Mouse (Mus musculus) urinary bladder, postnatal 25 days (tissue): ENCODE measurements around the gene Utp15.

Experiments used
- DNase-seq: peaks from one replicate; pipeline ENCODE4 v3.0.0; 2022; ENCODE audit warnings: low spot score

Utp15 gene

GRCm38 (mm10) chr13:98262636-98263457 is at the start of gene Utp15, which contains the start of gene Ankra2:
TSS of gene Utp15 (minus strand) at chr13:98263041.
TSS of gene Ankra2 (plus strand) at chr13:98263074.
- peak; percentile 98 for DNase-seq

- no peak for DNase-seq
These were observed 48.8 kb upstream of the Utp15 start for GRCm38 (mm10) chr13:98311597-98311996.

DNA sequence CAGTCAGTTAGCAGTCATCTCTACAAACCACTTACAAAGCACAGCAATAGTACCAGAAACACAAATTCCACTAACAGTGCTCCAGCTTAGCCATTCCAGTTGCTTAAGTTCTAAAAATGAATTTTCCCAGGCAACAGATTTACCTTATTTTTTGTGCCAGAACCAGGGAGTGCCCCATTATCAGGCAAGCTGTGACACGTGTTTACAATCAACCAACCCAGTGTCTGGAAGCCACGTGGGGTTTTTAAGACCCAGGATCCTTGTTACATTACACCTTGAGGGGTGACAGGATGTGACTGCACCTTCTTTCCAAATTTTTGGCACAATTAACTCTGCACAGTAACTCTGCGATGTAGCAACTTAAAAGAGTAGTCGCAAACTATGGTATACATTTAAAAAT is 45.9 kb upstream of the Utp15 start:
- DNase-seq = no peak

DNA sequence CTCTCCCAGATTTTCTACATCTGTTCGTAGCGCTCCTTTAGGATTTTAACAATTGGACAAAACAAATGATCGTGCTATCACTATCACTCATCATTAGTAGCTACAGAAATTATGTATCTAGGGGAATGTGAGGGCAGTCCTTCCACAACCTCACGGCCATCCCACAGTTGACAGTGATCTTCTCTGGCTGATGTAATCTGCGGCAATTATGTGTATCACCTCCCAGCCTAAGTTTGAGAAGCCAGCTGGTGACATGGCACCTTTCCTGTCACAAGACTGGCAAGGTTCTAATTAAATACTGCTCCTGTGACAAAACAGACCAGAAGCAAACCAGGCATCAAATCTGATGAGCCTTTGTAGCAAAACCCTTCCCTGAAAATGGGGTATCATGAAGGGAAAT is 45.2 kb upstream of the Utp15 start:
- no peak for DNase-seq

GRCm38 (mm10) chr13:98306852-98307475 is 44.1 kb upstream of the Utp15 start:
- no peak for DNase-seq

DNA sequence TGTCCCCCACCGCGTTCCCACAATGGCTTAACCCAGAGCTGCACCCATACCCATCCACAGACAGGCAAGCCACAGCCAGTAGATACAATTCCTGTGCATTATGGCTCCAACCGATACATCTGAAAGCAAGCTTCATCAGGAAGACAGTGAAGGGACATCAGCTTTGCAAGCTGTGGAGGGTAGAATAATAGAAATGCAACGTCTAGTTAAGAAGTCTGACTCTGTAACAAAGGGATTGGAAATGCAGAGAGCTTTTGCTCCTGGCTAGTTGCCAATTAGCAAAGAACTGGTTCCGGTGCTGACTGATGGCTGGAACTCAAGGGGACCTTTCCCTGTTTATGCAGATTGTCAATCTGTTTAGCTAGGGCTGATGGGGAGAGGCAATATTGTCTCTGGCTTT is 43.6 kb upstream of the Utp15 start:
- no peak for DNase-seq

- no peak for DNase-seq
These were observed 42.4 kb upstream of the Utp15 start for GRCm38 (mm10) chr13:98305257-98305656.

GRCm38 (mm10) chr13:98298833-98299758 is 36.3 kb upstream of the Utp15 start:
- DNase-seq = peak; percentile 70

- no peak for DNase-seq
These were observed 35.1 kb upstream of the Utp15 start for GRCm38 (mm10) chr13:98297883-98298482.

DNA sequence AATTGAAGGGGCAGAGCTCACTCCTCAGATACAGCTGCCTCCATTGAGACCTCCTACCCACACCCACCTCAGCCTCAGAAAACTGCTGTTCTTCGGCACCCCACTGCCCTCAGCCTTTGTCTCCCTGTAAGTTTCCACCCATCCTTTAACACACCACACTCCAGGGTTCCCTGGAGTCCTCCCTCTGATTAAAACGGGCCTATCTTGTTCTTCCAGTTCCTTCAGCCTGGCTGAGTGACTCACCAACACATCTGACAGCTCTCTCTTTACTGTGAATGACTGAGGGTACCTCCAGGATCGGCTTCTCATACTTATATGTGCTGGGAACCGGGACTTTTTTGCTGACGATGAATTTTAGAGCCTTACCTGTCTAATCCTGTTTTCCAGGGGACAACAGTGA is 33.2 kb upstream of the Utp15 start:
- peak; percentile 28 for DNase-seq

GRCm38 (mm10) chr13:98291712-98292111 is 28.9 kb upstream of the Utp15 start:
- no peak for DNase-seq

- DNase-seq = no peak
These were observed 27.9 kb upstream of the Utp15 start for GRCm38 (mm10) chr13:98290719-98291118.

- no peak for DNase-seq
These were observed 18.3 kb upstream of the Utp15 start for GRCm38 (mm10) chr13:98280990-98281650.

DNA sequence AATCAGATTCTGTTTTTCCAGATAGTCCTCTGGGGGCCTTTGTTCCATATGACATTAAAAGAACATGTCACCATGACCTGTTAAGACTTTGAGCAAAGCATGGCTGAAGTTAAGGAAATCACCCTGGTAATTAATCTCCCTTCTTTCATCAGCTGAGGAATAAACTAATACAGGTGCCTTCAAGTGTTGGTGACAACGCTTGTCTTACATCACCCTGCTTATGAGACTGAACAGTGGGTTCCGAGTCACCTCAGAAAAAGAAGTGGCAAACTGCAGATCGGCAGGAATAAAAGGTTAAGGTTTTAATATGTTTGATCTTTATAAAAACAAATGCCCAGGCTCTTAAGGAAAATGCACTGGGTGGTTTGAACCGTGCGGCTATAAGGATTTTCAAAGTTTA is 16.8 kb upstream of the Utp15 start, which contains the start of gene Gm21976:
Gm21976 (plus strand) TSS at position 202 of the 400 bp plus-strand sequence.
- no peak for DNase-seq

DNA sequence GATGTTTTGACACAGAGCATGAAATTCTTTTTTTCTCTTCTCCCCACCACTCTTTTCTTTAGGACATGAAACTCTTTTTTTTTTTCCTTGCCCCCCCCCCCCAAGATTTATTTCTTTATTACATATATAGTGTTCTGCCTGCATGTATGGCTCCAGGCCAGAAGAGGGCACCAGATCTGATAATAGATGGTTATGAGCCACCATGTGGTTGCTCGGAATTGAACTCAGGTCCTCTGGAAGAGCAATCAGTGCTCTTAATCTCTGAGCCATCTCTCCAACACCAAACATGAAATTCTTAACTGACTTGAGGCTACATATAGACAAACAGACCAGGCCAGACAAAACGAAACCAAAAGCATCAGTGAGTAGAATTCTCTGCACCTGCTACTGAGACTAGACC is 14.7 kb upstream of the Utp15 start:
- DNase-seq = no peak

GRCm38 (mm10) chr13:98276253-98276652 is 13.4 kb upstream of the Utp15 start:
- no peak for DNase-seq

DNA sequence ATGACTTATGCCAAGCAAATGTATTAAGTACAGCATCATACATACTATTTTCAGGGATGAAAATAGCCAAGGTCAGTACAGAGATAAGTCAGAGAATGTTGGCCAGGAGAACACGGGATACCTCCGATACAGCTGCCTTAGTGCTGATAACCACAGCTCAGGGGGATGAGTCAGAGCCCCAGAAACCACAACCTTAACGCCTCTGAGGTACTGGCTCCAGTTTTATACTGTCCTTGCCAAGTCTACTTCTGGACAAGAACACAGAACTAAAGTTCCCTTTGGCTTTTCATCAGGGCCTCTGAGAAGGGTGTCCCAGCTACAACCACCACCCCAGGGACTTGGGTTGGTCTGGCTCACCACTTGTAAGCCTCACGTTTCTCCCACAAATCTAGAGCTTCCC is 12.8 kb upstream of the Utp15 start:
- DNase-seq = no peak

DNA sequence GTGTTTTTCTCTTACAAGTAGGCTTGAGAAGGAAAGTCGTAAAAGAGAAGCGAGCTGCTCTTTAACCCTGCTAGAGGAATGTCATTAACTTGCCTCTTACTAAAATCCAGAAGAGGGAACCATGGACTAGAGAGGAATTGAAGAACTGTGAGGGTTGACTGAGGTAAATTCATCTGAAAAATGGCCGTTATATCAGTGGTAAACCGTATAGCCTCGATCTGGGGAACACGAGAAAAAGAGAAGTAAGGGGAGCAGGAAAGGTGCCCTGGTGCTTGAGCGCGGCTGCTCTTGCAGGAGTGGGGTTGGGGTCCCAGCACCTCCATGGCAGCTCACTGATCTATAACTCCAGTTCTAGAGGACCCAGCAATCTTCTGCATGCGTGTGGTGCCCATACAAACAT is 11.2 kb upstream of the Utp15 start:
- no peak for DNase-seq

DNA sequence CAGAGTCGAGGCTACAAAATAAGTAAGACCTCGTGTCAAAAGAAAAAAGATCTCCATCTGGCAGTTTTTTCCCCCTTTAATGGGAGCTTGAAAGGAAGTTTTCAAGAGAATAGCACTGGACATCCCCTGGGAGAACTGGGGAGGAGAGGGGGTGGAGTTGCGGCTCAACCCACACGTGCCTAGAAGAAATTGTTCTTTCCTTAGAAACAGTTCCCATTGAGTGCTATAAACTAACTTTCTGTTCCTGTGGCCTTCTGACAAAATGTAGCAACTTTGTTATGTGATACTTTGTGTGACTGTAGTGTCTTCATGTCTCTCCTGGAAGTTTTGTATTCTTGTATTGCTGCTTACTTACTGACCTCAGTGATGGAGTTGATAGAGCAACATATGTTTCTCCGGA is 1.3 kb upstream of the Utp15 start:
- DNase-seq = no peak

GRCm38 (mm10) chr13:98263458-98263987 is 682 bp upstream of the Utp15 start:
- no peak for DNase-seq

- no peak for DNase-seq
These were observed 7.9 kb downstream of the Utp15 start for GRCm38 (mm10) chr13:98254921-98255320.
